ENCODE assay signal across 13 mouse cellular contexts in the genomic region with DNA sequence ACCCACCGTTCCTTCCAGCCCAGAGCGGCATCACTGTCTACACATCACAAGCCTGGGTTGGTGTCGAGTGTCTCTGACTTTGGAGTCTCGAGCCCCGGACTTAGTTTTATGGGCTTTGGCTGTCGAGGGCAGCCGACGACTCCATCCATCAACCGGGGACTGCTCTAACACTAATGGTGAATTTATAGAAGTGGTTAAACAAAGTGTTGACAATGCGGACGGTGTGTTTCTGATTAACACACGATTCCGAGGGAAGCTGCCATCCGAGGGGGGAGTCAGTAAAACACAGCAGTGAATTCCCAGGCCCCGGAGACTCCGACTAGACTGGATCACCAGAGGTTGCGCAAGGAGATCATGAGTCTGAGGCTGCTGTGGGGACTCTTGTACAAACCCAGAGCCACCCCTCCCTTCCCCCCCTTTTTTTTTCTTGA.
DNase-seq lines count a peak whose midpoint lies in the region; ATAC-seq lines count a peak whose summit lies in the region.
"Had no signal": no experiment of that assay in that cellular context is flagged by ENCODE, and none has a peak within 500 bp of the region (broad histone marks: within the 10 kb centered on the region; RNA-seq: fewer than 3 reads in every experiment).

No protein-coding gene starts in this region.

- H3K9ac ChIP-seq in heart, embryonic 13.5 days = peak overlapping the region; percentile 10; the same call in 1 of the 2 replicates
- no peak overlapping the region for H3K9ac ChIP-seq in heart, embryonic 11.5 days (ENCODE audit: low read depth, low read length)
- no peak overlapping the region for H3K9ac ChIP-seq in forebrain, embryonic 12.5 days
- H3K9ac ChIP-seq: forebrain, embryonic 15.5 days; neural tube, embryonic 13.5 days had no signal

- H3K36me3 ChIP-seq in heart, embryonic 13.5 days = no peaks in the 10 kb centered on the region
- H3K36me3 ChIP-seq in heart, embryonic 11.5 days (ENCODE audit: control insufficient read depth, insufficient read depth, low read length) = no peaks in the 10 kb centered on the region
- no peaks in the 10 kb centered on the region for H3K36me3 ChIP-seq in forebrain, embryonic 12.5 days (replicated peaks)
- H3K36me3 ChIP-seq: forebrain, embryonic 15.5 days; neural tube, embryonic 13.5 days had no signal

- no peak overlapping the region for H3K27ac ChIP-seq in heart, embryonic 13.5 days (replicated peaks)
- no peak overlapping the region for H3K27ac ChIP-seq in heart, embryonic 11.5 days (ENCODE audit: low read depth, low read length)
- no peak overlapping the region for H3K27ac ChIP-seq in forebrain, embryonic 12.5 days
- H3K27ac ChIP-seq: forebrain, embryonic 15.5 days; neural tube, embryonic 13.5 days had no signal

- no peak overlapping the region for H3K4me3 ChIP-seq in heart, embryonic 13.5 days
- no peak overlapping the region for H3K4me3 ChIP-seq in heart, embryonic 11.5 days (ENCODE audit: low read depth, low read length)
- H3K4me3 ChIP-seq in forebrain, embryonic 12.5 days (replicated peaks) = no peak overlapping the region
- H3K4me3 ChIP-seq: forebrain, embryonic 15.5 days; neural tube, embryonic 13.5 days had no signal

- ATAC-seq in heart, embryonic 13.5 days (ENCODE audit: extremely low read depth, insufficient number of reproducible peaks, low FRiP score, low TSS enrichment) = no peak
- no peak for ATAC-seq in heart, embryonic 11.5 days (replicated peaks; ENCODE audit: insufficient number of reproducible peaks, low FRiP score, low TSS enrichment)
- peak; percentile 47 for ATAC-seq in granulocyte monocyte progenitor cell, adult 5-6 weeks (replicated peaks; ENCODE audit: poor library complexity, severe bottlenecking)
- no peak for ATAC-seq in forebrain, embryonic 12.5 days (ENCODE audit: low FRiP score)
- ATAC-seq: forebrain, embryonic 15.5 days had no signal

- peak; percentile 47 for DNase-seq in urinary bladder, postnatal 14 days (ENCODE audit: low spot score)
- DNase-seq in urinary bladder, postnatal 4 days (ENCODE audit: low spot score in 2 of 2) = no peak
- DNase-seq in layer of hippocampus, postnatal 14 days (ENCODE audit: low spot score in 2 of 2) = no peak
- DNase-seq in thymus, postnatal 36 days = no peak
- DNase-seq: adrenal gland, adult 2 months; cerebellum, adult 9-11 months; lung, postnatal 4 days had no signal

- no peaks in the 10 kb centered on the region for H3K9me3 ChIP-seq in heart, embryonic 13.5 days
- no peaks in the 10 kb centered on the region for H3K9me3 ChIP-seq in heart, embryonic 11.5 days (replicated peaks; ENCODE audit: control insufficient read depth, low read length)
- H3K9me3 ChIP-seq in forebrain, embryonic 12.5 days = no peaks in the 10 kb centered on the region
- H3K9me3 ChIP-seq: forebrain, embryonic 15.5 days; neural tube, embryonic 13.5 days had no signal

- H3K4me2 ChIP-seq in heart, embryonic 13.5 days = no peak overlapping the region
- H3K4me2 ChIP-seq in heart, embryonic 11.5 days = no peak overlapping the region
- H3K4me2 ChIP-seq in forebrain, embryonic 12.5 days = no peak overlapping the region
- H3K4me2 ChIP-seq: forebrain, embryonic 15.5 days; neural tube, embryonic 13.5 days had no signal

- H3K27me3 ChIP-seq in heart, embryonic 13.5 days (replicated peaks) = peaks cover 25% of the 10 kb centered on the region
- no peaks in the 10 kb centered on the region for H3K27me3 ChIP-seq in heart, embryonic 11.5 days (ENCODE audit: control insufficient read depth, insufficient read depth, low read length)
- H3K27me3 ChIP-seq in forebrain, embryonic 12.5 days = no peaks in the 10 kb centered on the region
- H3K27me3 ChIP-seq: forebrain, embryonic 15.5 days had no signal

- H3K4me1 ChIP-seq in heart, embryonic 13.5 days = peaks cover 14% of the 10 kb centered on the region
- peaks cover 3% of the 10 kb centered on the region; the same call in 1 of the 2 replicates for H3K4me1 ChIP-seq in heart, embryonic 11.5 days (ENCODE audit: control insufficient read depth, insufficient read depth, low read length)
- H3K4me1 ChIP-seq in forebrain, embryonic 12.5 days = peaks cover 22% of the 10 kb centered on the region

- WGBS in heart, embryonic 13.5 days = 24% methylated on average over 17 of the region's 17 CpGs
- WGBS in heart, embryonic 11.5 days (ENCODE audit: insufficient replicate concordance) = 28% methylated on average over 17 of the region's 17 CpGs
- 74% methylated on average over 17 of the region's 17 CpGs for WGBS in forebrain, embryonic 12.5 days
